Mouse (Mus musculus) stomach, postnatal 0 days (tissue): Measurements from ENCODE around the gene Lrrn2.

ENCODE experiments used
- CTCF ChIP-seq: IDR thresholded peaks from 2 replicates; pipeline ENCODE4 v1.5.1; 2016; ENCODE audit warnings: antibody characterized with exemption, low read depth, mild to moderate bottlenecking, moderate library complexity
- EP300 ChIP-seq: optimal IDR thresholded peaks from 2 replicates; pipeline ENCODE3; 2016; ENCODE audit warnings: antibody characterized with exemption

GRCm38 (mm10) chr1:132834037-132834436, 46.0 kb upstream of the Lrrn2 start:
- TF ChIP-seq CTCF (no peak), EP300 (no peak)
